In genomic region chr11:35856359-35857040, GRCm38 (mm10) we compare ENCODE assay signal across 12 mouse cellular contexts. TPM values are rescaled to one million over a fixed set of nuclear protein-coding genes. Genes with fewer than 3 reads are reported as not detected.
DNase-seq lines count a peak whose midpoint lies in the region; ATAC-seq lines count a peak whose summit lies in the region.
"Had no signal": no experiment of that assay in that cellular context is flagged by ENCODE, and none has a peak within 500 bp of the region (broad histone marks: within the 10 kb centered on the region; RNA-seq: fewer than 3 reads in every experiment).

No protein-coding gene starts in this region.

- 7% methylated on average over 11 of the region's 11 CpGs for WGBS in forebrain, embryonic 16.5 days
- 23% methylated on average over 11 of the region's 11 CpGs for WGBS in neural tube, embryonic 14.5 days
- WGBS in liver, embryonic 12.5 days (ENCODE audit: insufficient replicate concordance), result 66% methylated on average over 11 of the region's 11 CpGs

- peak overlapping the region; percentile 40 for H3K9ac ChIP-seq in forebrain, embryonic 16.5 days (replicated peaks; ENCODE audit: low read depth, low read length)
- no peak overlapping the region for H3K9ac ChIP-seq in neural tube, embryonic 14.5 days (replicated peaks; ENCODE audit: low read depth, low read length)
- no peak overlapping the region for H3K9ac ChIP-seq in liver, embryonic 12.5 days
- H3K9ac ChIP-seq: lung, embryonic 15.5 days had no signal

- 0 out of 2 replicates have a peak, but pooled peaks cover 2% of the 10 kb centered on the region for H3K9me3 ChIP-seq in forebrain, embryonic 16.5 days (ENCODE audit: control insufficient read depth, low read length)
- H3K9me3 ChIP-seq in neural tube, embryonic 14.5 days (ENCODE audit: control insufficient read depth, low read length), result no peaks in the 10 kb centered on the region
- H3K9me3 ChIP-seq in liver, embryonic 12.5 days (replicated peaks), result no peaks in the 10 kb centered on the region
- H3K9me3 ChIP-seq: lung, embryonic 15.5 days had no signal

- H3K27me3 ChIP-seq in forebrain, embryonic 16.5 days (replicated peaks; ENCODE audit: control insufficient read depth, insufficient read depth, low read length), result no peaks in the 10 kb centered on the region
- no peaks in the 10 kb centered on the region for H3K27me3 ChIP-seq in neural tube, embryonic 14.5 days (ENCODE audit: control insufficient read depth, insufficient read depth, low read length)
- no peaks in the 10 kb centered on the region for H3K27me3 ChIP-seq in liver, embryonic 12.5 days (replicated peaks)
- H3K27me3 ChIP-seq: lung, embryonic 15.5 days; Patski had no signal

- H3K4me3 ChIP-seq in forebrain, embryonic 16.5 days (replicated peaks; ENCODE audit: low read length), result no peak overlapping the region
- no peak overlapping the region for H3K4me3 ChIP-seq in neural tube, embryonic 14.5 days (ENCODE audit: low read depth, low read length)
- H3K4me3 ChIP-seq in liver, embryonic 12.5 days, result no peak overlapping the region
- H3K4me3 ChIP-seq: lung, embryonic 15.5 days had no signal

- peak; percentile 66 for DNase-seq in embryo, embryonic 9.5 days (ENCODE audit: extremely low spot score)
- DNase-seq in layer of hippocampus, postnatal 36 days, result peak; percentile 60 to 66
- DNase-seq in gastrocnemius, adult 18-20 months (ENCODE audit: low spot score), result no peak
- no peak for DNase-seq in thymus, postnatal 14 days
- DNase-seq in kidney, postnatal 25 days, result no peak
- DNase-seq: cerebellum, adult 9-10 months; spleen, adult 18-20 months had no signal

- peak overlapping the region; percentile 25 for H3K4me2 ChIP-seq in forebrain, embryonic 16.5 days (ENCODE audit: low read length)
- H3K4me2 ChIP-seq in neural tube, embryonic 14.5 days (ENCODE audit: low read depth, low read length), result no peak overlapping the region
- no peak overlapping the region for H3K4me2 ChIP-seq in liver, embryonic 12.5 days
- H3K4me2 ChIP-seq: lung, embryonic 15.5 days had no signal

- peaks cover 29% of the 10 kb centered on the region for H3K4me1 ChIP-seq in forebrain, embryonic 16.5 days (replicated peaks; ENCODE audit: control insufficient read depth, insufficient read depth, low read length)
- H3K4me1 ChIP-seq in neural tube, embryonic 14.5 days (ENCODE audit: control insufficient read depth, insufficient read depth, low read length), result 0 out of 2 replicates have a peak, but pooled peaks cover 8% of the 10 kb centered on the region
- no peaks in the 10 kb centered on the region for H3K4me1 ChIP-seq in liver, embryonic 12.5 days
- H3K4me1 ChIP-seq: lung, embryonic 15.5 days had no signal

- H3K27ac ChIP-seq in forebrain, embryonic 16.5 days (ENCODE audit: low read length), result peak overlapping the region; percentile 96
- H3K27ac ChIP-seq in neural tube, embryonic 14.5 days (ENCODE audit: low read depth, low read length), result peak overlapping the region; percentile 65
- H3K27ac ChIP-seq in liver, embryonic 12.5 days, result no peak overlapping the region
- H3K27ac ChIP-seq: lung, embryonic 15.5 days had no signal

- H3K36me3 ChIP-seq in forebrain, embryonic 16.5 days (ENCODE audit: control insufficient read depth, insufficient read depth), result peaks cover 3% of the 10 kb centered on the region; the same call in 1 of the 2 replicates
- H3K36me3 ChIP-seq in neural tube, embryonic 14.5 days (ENCODE audit: control insufficient read depth, insufficient read depth, low read length), result no peaks in the 10 kb centered on the region
- H3K36me3 ChIP-seq in liver, embryonic 12.5 days, result peaks cover 4% of the 10 kb centered on the region; the same call in 1 of the 2 replicates

- peak; percentile 93 for ATAC-seq in forebrain, embryonic 16.5 days
- peak; percentile 89 for ATAC-seq in neural tube, embryonic 14.5 days (ENCODE audit: low read depth)
- no peak for ATAC-seq in liver, embryonic 12.5 days
- ATAC-seq: Patski had no signal

RNA-seq across cellular contexts. Expression of gene Rars, which starts 22.2 kb away (rescaled TPM):
- 73.1 and 76.2 TPM in 2 replicates for polyA plus RNA-seq in forebrain, embryonic 16.5 days (2015; fragmentation: Nextera tagmentation; extraction: Ambion mirVana)
- total RNA-seq in layer of hippocampus, postnatal 36 days (2021), result 10 to 100 TPM; 48.9 to 49.9 TPM
- polyA plus RNA-seq in neural tube, embryonic 14.5 days (2014; fragmentation: Nextera tagmentation; extraction: Ambion mirVana), result 74.4 and 77.8 TPM in 2 replicates
- 10 to 100 TPM; 37.3 to 39.1 TPM for total RNA-seq in gastrocnemius, adult 18-20 months (2021)
- 78.9 and 80.3 TPM in 2 replicates for polyA plus RNA-seq in liver, embryonic 12.5 days (2016; fragmentation: Nextera tagmentation; extraction: Ambion mirVana)

RNA-seq across cellular contexts. Expression of gene Fbll1, which starts 57.8 kb away (rescaled TPM):
- polyA plus RNA-seq in forebrain, embryonic 16.5 days (2015; fragmentation: Nextera tagmentation; extraction: Ambion mirVana), result 13.1 and 15.6 TPM in 2 replicates
- total RNA-seq in layer of hippocampus, postnatal 36 days (2021), result 10 to 100 TPM; 42.2 to 46.1 TPM
- polyA plus RNA-seq in neural tube, embryonic 14.5 days (2014; fragmentation: Nextera tagmentation; extraction: Ambion mirVana), result 26.9 and 29.0 TPM in 2 replicates
- total RNA-seq in gastrocnemius, adult 18-20 months (2021), result not detected
- not detected in 2 replicates for polyA plus RNA-seq in liver, embryonic 12.5 days (2016; fragmentation: Nextera tagmentation; extraction: Ambion mirVana)
- polyA plus RNA-seq: Patski had no signal

Comparison
In these comparisons a context has a peak if more than half of its experiments do, and no peak if none do; other contexts are left out.
1. DNase-seq: peak in embryo, embryonic 9.5 days (single experiment) and layer of hippocampus, postnatal 36 days (2 of 2); none in gastrocnemius, adult 18-20 months (single experiment), thymus, postnatal 14 days (single experiment) and kidney, postnatal 25 days (0 of 2).
2. RNA of gene Fbll1, which starts 57.8 kb away (polyA plus RNA-seq): 26.9 to 29.0 TPM in neural tube, embryonic 14.5 days and 13.1 to 15.6 TPM in forebrain, embryonic 16.5 days; not detected in liver, embryonic 12.5 days; every median in the first group is over 10 times any median in the second.